Mouse (Mus musculus) heart, postnatal 0 days (tissue): ENCODE results near the gene Zfp934.
"Not testable (repeated sequence)": the region's sequence is repeated elsewhere in the genome, so short reads cannot be mapped to it uniquely, and the experiment has no call there.

ENCODE experiments used
- CTCF ChIP-seq: IDR thresholded peaks from 2 replicates; pipeline ENCODE4 v1.5.1; 2016; ENCODE audit warnings: antibody characterized with exemption, control low read depth, low read depth
- EP300 ChIP-seq: IDR thresholded peaks from 2 replicates; pipeline ENCODE4 v1.6.1; 2016; ENCODE audit warnings: antibody characterized with exemption, low read depth

GRCm38 (mm10) chr13:62617449-62617848 lies 46.5 kb upstream of the Zfp934 start:
- not testable (repeated sequence) for TF ChIP-seq CTCF, EP300
